Mouse (Mus musculus): Measurements from ENCODE around the gene Slc38a5. TPM values are rescaled to one million over a fixed set of nuclear protein-coding genes. Genes with fewer than 3 reads are reported as not detected.
"Not testable (repeated sequence)": the region's sequence is repeated elsewhere in the genome, so short reads cannot be mapped to it uniquely, and the experiment has no call there.

Slc38a5 gene
- total and polyA plus RNA-seq, 3 experiments = 0.29 to 1.9 (median 1.4) TPM

- WGBS = 70% methylated on average over 3 of the region's 3 CpGs
- Histone ChIP-seq H3K27ac (no peak overlapping the region), H3K4me3 (no peak overlapping the region), H3K79me2 (replicated peaks; ENCODE audit: control insufficient read depth, insufficient read depth, low read length) (no peaks in the 10 kb centered on the region), H3K4me1 (ENCODE audit: control insufficient read depth, insufficient read depth, low read length) (no peaks in the 10 kb centered on the region), H3K36me3 (ENCODE audit: control insufficient read depth, insufficient read depth, low read length) (no peaks in the 10 kb centered on the region), H3K9ac (ENCODE audit: low read depth, low read length) (no peak overlapping the region), H3K27me3 (ENCODE audit: control insufficient read depth, insufficient read depth, low read length) (no peaks in the 10 kb centered on the region)
- TF ChIP-seq EP300 (IDR thresholded peaks at IDR 0.05; ENCODE audit: insufficient read depth, low read depth, low read length) (no peak), CTCF (IDR thresholded peaks at IDR 0.05) (no peak), POLR2A (IDR thresholded peaks at IDR 0.05; ENCODE audit: insufficient read depth, low read depth, low read length) (no peak)
- no peak for DNase-seq
- intact Hi-C loops (cut with DNase I) = no loop called here
Measured at GRCm38 (mm10) chrX:8264222-8264621, 6.7 kb upstream of the Slc38a5 start.

DNA sequence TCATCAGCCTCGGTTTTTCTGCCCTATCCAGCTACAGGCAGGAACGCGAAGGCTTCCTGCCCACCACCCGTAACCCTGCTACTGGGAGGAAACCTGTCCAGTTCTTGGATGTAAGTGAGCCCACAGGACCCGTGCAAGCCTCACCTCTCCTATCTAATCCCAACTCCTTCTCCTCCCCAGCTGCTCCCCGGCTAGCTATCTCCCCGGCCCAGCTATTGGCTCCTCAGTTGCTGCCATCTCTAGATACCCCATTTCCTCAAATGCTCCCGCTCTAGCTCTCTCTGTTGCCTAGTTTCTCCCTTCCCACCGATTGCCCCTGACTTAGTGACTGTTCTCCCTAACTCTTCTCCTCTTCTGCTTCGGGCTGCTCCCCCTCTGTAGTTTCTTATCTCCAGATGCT lies 1.1 kb downstream of the Slc38a5 start:
- no peaks in the 10 kb centered on the region for H3K79me2 ChIP-seq (replicated peaks; ENCODE audit: control insufficient read depth, insufficient read depth, low read length)
- no peak for TF ChIP-seq EP300 (IDR thresholded peaks at IDR 0.05; ENCODE audit: insufficient read depth, low read depth, low read length)
- TF ChIP-seq CTCF (IDR thresholded peaks at IDR 0.05) = no peak
- no peak for TF ChIP-seq POLR2A (IDR thresholded peaks at IDR 0.05; ENCODE audit: insufficient read depth, low read depth, low read length)
- H3K9ac ChIP-seq (ENCODE audit: low read depth, low read length) = no peak overlapping the region
- no peaks in the 10 kb centered on the region for H3K36me3 ChIP-seq (ENCODE audit: control insufficient read depth, insufficient read depth, low read length)
- 27% methylated on average over 10 of the region's 10 CpGs for WGBS
- no peak overlapping the region for H3K27ac ChIP-seq
- no peaks in the 10 kb centered on the region for H3K27me3 ChIP-seq (ENCODE audit: control insufficient read depth, insufficient read depth, low read length)
- intact Hi-C loops (cut with DNase I) = no loop called here
- DNase-seq = no peak
- H3K4me3 ChIP-seq = no peak overlapping the region
- no peaks in the 10 kb centered on the region for H3K4me1 ChIP-seq (ENCODE audit: control insufficient read depth, insufficient read depth, low read length)

GRCm38 (mm10) chrX:8274056-8274455 lies 3.1 kb downstream of the Slc38a5 start:
- Histone ChIP-seq H3K9ac (ENCODE audit: low read depth, low read length) (no peak overlapping the region), H3K27ac (no peak overlapping the region), H3K36me3 (ENCODE audit: control insufficient read depth, insufficient read depth, low read length) (no peaks in the 10 kb centered on the region), H3K27me3 (ENCODE audit: control insufficient read depth, insufficient read depth, low read length) (no peaks in the 10 kb centered on the region), H3K4me3 (no peak overlapping the region), H3K79me2 (replicated peaks; ENCODE audit: control insufficient read depth, insufficient read depth, low read length) (no peaks in the 10 kb centered on the region), H3K4me1 (ENCODE audit: control insufficient read depth, insufficient read depth, low read length) (no peaks in the 10 kb centered on the region)
- 67% methylated on average over 5 of the region's 5 CpGs for WGBS
- DNase-seq = no peak
- TF ChIP-seq EP300 (IDR thresholded peaks at IDR 0.05; ENCODE audit: insufficient read depth, low read depth, low read length) (no peak), CTCF (IDR thresholded peaks at IDR 0.05) (no peak), POLR2A (IDR thresholded peaks at IDR 0.05; ENCODE audit: insufficient read depth, low read depth, low read length) (no peak)
- intact Hi-C loops (cut with DNase I) = no loop called here

- H3K27ac ChIP-seq = no peak overlapping the region
- H3K9ac ChIP-seq (ENCODE audit: low read depth, low read length) = no peak overlapping the region
- TF ChIP-seq EP300 (IDR thresholded peaks at IDR 0.05; ENCODE audit: insufficient read depth, low read depth, low read length) (no peak), CTCF (IDR thresholded peaks at IDR 0.05) (no peak), POLR2A (IDR thresholded peaks at IDR 0.05; ENCODE audit: insufficient read depth, low read depth, low read length) (no peak)
- no peaks in the 10 kb centered on the region for H3K27me3 ChIP-seq (ENCODE audit: control insufficient read depth, insufficient read depth, low read length)
- H3K79me2 ChIP-seq (replicated peaks; ENCODE audit: control insufficient read depth, insufficient read depth, low read length) = no peaks in the 10 kb centered on the region
- WGBS = 66% methylated on average over 5 of the region's 5 CpGs
- H3K4me3 ChIP-seq = no peak overlapping the region
- intact Hi-C loops (cut with DNase I) = no loop called here
- no peak for DNase-seq
- no peaks in the 10 kb centered on the region for H3K4me1 ChIP-seq (ENCODE audit: control insufficient read depth, insufficient read depth, low read length)
- H3K36me3 ChIP-seq (ENCODE audit: control insufficient read depth, insufficient read depth, low read length) = no peaks in the 10 kb centered on the region
Measured at GRCm38 (mm10) chrX:8288621-8289020, 17.7 kb downstream of the Slc38a5 start.

- intact Hi-C loops (cut with DNase I) = no loop called here
Measured at GRCm38 (mm10) chrX:8309302-8309701, 38.4 kb downstream of the Slc38a5 start.

GRCm38 (mm10) chrX:8314905-8315304 lies 44.0 kb downstream of the Slc38a5 start:
- H3K4me1 ChIP-seq (ENCODE audit: control insufficient read depth, insufficient read depth, low read length); H3K27ac ChIP-seq; intact Hi-C loops (cut with DNase I); H3K4me3 ChIP-seq; H3K27me3 ChIP-seq (ENCODE audit: control insufficient read depth, insufficient read depth, low read length); H3K36me3 ChIP-seq (ENCODE audit: control insufficient read depth, insufficient read depth, low read length); H3K79me2 ChIP-seq (replicated peaks; ENCODE audit: control insufficient read depth, insufficient read depth, low read length); H3K9ac ChIP-seq (ENCODE audit: low read depth, low read length): not testable (repeated sequence)
- WGBS = 10% methylated on average over 7 of the region's 7 CpGs
- TF ChIP-seq CTCF (IDR thresholded peaks at IDR 0.05) = peak; percentile 46
- peak; percentile 7 to 30 for DNase-seq

More at GRCm38 (mm10) chrX:8309302-8309701, 38.4 kb downstream of the Slc38a5 start:
- H3K27ac ChIP-seq = no peak overlapping the region
- TF ChIP-seq EP300 (IDR thresholded peaks at IDR 0.05; ENCODE audit: insufficient read depth, low read depth, low read length) (no peak), CTCF (IDR thresholded peaks at IDR 0.05) (no peak), POLR2A (IDR thresholded peaks at IDR 0.05; ENCODE audit: insufficient read depth, low read depth, low read length) (no peak)
- no peaks in the 10 kb centered on the region for H3K27me3 ChIP-seq (ENCODE audit: control insufficient read depth, insufficient read depth, low read length)
- 47% methylated on average over 1 of the region's 1 CpGs for WGBS
- H3K36me3 ChIP-seq (ENCODE audit: control insufficient read depth, insufficient read depth, low read length) = no peaks in the 10 kb centered on the region
- H3K79me2 ChIP-seq (replicated peaks; ENCODE audit: control insufficient read depth, insufficient read depth, low read length) = no peaks in the 10 kb centered on the region
- no peak for DNase-seq
- no peak overlapping the region for H3K4me3 ChIP-seq
- no peak overlapping the region for H3K9ac ChIP-seq (ENCODE audit: low read depth, low read length)
- H3K4me1 ChIP-seq (ENCODE audit: control insufficient read depth, insufficient read depth, low read length) = no peaks in the 10 kb centered on the region

Measured in heart, adult 2 months (tissue).